Mouse (Mus musculus): ENCODE data around the gene Pabpc1l.

GRCm38 (mm10) chr2:163996899-163997298 lies 28.4 kb upstream of the Pabpc1l start:
- TF ChIP-seq POLR2A (IDR thresholded peaks at IDR 0.05; ENCODE audit: borderline replicate concordance, extremely low read depth, insufficient read depth, insufficient read length, poor library complexity, severe bottlenecking) (no peak), CTCF (IDR thresholded peaks at IDR 0.05; ENCODE audit: borderline replicate concordance, extremely low read depth, insufficient read depth, insufficient read length) (no peak)

Measured in brain, embryonic 14.5 days (tissue).